Comparison of ENCODE assay signal across 28 mouse cellular contexts in genomic region chr4:137850161-137850560, GRCm38 (mm10). TPM values are rescaled to one million over a fixed set of nuclear protein-coding genes. Genes with fewer than 3 reads are reported as not detected.
"Had no signal": no experiment of that assay in that cellular context is flagged by ENCODE, and none has a peak within 500 bp of the region (broad histone marks: within the 10 kb centered on the region; RNA-seq: fewer than 3 reads in every experiment).

No protein-coding gene starts in this region.

- H3K9me3 ChIP-seq: embryonic facial prominence, embryonic 12.5 days; embryonic facial prominence, embryonic 13.5 days; embryonic facial prominence, embryonic 15.5 days; forebrain, embryonic 13.5 days; forebrain, embryonic 15.5 days had no signal

- H3K4me3 ChIP-seq: embryonic facial prominence, embryonic 10.5 days; embryonic facial prominence, embryonic 12.5 days; embryonic facial prominence, embryonic 13.5 days; embryonic facial prominence, embryonic 15.5 days; erythroblast, embryonic 14.5 days; forebrain, embryonic 10.5 days; forebrain, embryonic 12.5 days; forebrain, embryonic 13.5 days; forebrain, embryonic 15.5 days; gastrocnemius, adult 2 months; heart, adult 2 months had no signal

- H3K36me3 ChIP-seq: embryonic facial prominence, embryonic 10.5 days; embryonic facial prominence, embryonic 12.5 days; embryonic facial prominence, embryonic 13.5 days; embryonic facial prominence, embryonic 15.5 days; forebrain, embryonic 10.5 days; forebrain, embryonic 12.5 days; forebrain, embryonic 15.5 days had no signal

- H3K27me3 ChIP-seq: embryonic facial prominence, embryonic 12.5 days; embryonic facial prominence, embryonic 13.5 days; embryonic facial prominence, embryonic 15.5 days; forebrain, embryonic 12.5 days; forebrain, embryonic 13.5 days; forebrain, embryonic 15.5 days had no signal

- H3K27ac ChIP-seq: embryonic facial prominence, embryonic 10.5 days; embryonic facial prominence, embryonic 12.5 days; embryonic facial prominence, embryonic 13.5 days; embryonic facial prominence, embryonic 15.5 days; forebrain, embryonic 10.5 days; forebrain, embryonic 12.5 days; forebrain, embryonic 13.5 days; forebrain, embryonic 15.5 days; gastrocnemius, adult 2 months; heart, adult 2 months had no signal

- ATAC-seq: forebrain, embryonic 13.5 days; forebrain, embryonic 14.5 days; forebrain, embryonic 15.5 days; forebrain, embryonic 16.5 days; forebrain, postnatal 0 days had no signal

- H3K9ac ChIP-seq: embryonic facial prominence, embryonic 12.5 days; embryonic facial prominence, embryonic 13.5 days; embryonic facial prominence, embryonic 15.5 days; forebrain, embryonic 12.5 days; forebrain, embryonic 13.5 days; forebrain, embryonic 15.5 days; forebrain, postnatal 0 days had no signal

- DNase-seq: cerebellum, adult 2 months; cerebellum, adult 9-10 months; cerebellum, adult 9-11 months; cerebellum, postnatal 14 days; cerebellum, postnatal 25 days; cerebellum, postnatal 36 days; embryo, embryonic 11 days; forebrain, postnatal 0 days; gastrocnemius, adult 2 months; gastrocnemius, postnatal 10 days; gastrocnemius, postnatal 14 days; gastrocnemius, postnatal 25 days; gastrocnemius, postnatal 36 days; heart, adult 18-20 months; heart, adult 2 months had no signal

- H3K4me2 ChIP-seq: embryonic facial prominence, embryonic 12.5 days; embryonic facial prominence, embryonic 13.5 days; embryonic facial prominence, embryonic 15.5 days; forebrain, embryonic 12.5 days; forebrain, embryonic 13.5 days; forebrain, embryonic 15.5 days had no signal

- H3K4me1 ChIP-seq: embryonic facial prominence, embryonic 12.5 days; embryonic facial prominence, embryonic 15.5 days; forebrain, embryonic 12.5 days; forebrain, embryonic 13.5 days; forebrain, embryonic 15.5 days had no signal

RNA-seq across cellular contexts. Expression of gene Alpl, which starts 54.0 kb away (rescaled TPM):
- total RNA-seq: common myeloid progenitor, adult 5-6 weeks; granulocyte monocyte progenitor cell, adult 5-6 weeks had no signal
